Mouse (Mus musculus): ENCODE data around the gene Wiz.
A peak's percentile ranks its signal among the peaks of the same experiment; 100 is the strongest.

Wiz gene

GRCm38 (mm10) chr17:32389101-32389659, at the start of gene Wiz:
Gene Wiz, minus strand, starts transcription at chr17:32389439.
- DNase-seq (ENCODE audit: low spot score) = peak; percentile 90

GRCm38 (mm10) chr17:32437106-32437505, 47.9 kb upstream of the Wiz start:
- peak; percentile 81 for DNase-seq (ENCODE audit: low spot score)

GRCm38 (mm10) chr17:32435151-32435550, 45.9 kb upstream of the Wiz start:
- no peak for DNase-seq (ENCODE audit: low spot score)

GRCm38 (mm10) chr17:32434324-32434723, 45.1 kb upstream of the Wiz start:
- DNase-seq (ENCODE audit: low spot score) = no peak

DNA sequence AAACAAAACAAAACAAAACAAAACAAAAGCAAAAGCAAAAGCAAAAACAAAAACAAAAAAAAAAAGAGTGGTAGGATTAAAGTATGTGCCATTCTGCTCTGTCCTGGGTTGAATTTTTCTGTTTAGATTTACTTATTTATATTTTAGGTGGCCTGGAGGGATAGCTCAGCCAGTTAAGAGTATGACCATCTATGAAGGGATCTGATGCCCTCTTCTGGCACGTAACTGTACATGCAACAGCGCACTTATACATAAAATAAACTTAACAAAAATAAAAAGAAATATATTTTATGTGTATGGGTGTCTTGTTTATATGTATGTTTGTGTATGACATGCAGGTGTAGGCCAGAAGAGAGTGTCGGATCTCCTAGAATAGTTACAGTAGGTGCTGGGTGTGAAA, 42.7 kb upstream of the Wiz start:
- peak; percentile 61 for DNase-seq (ENCODE audit: low spot score)

GRCm38 (mm10) chr17:32426610-32427009, 37.4 kb upstream of the Wiz start:
- DNase-seq (ENCODE audit: low spot score) = no peak

- no peak for DNase-seq (ENCODE audit: low spot score)
Measured at GRCm38 (mm10) chr17:32424034-32424433, 34.8 kb upstream of the Wiz start, which contains the start of gene Pglyrp2. Gene Pglyrp2, minus strand, starts transcription at chr17:32424167.

- no peak for DNase-seq (ENCODE audit: low spot score)
Measured at GRCm38 (mm10) chr17:32420781-32421180, 31.5 kb upstream of the Wiz start.

GRCm38 (mm10) chr17:32419989-32420388, 30.8 kb upstream of the Wiz start:
- no peak for DNase-seq (ENCODE audit: low spot score)

DNA sequence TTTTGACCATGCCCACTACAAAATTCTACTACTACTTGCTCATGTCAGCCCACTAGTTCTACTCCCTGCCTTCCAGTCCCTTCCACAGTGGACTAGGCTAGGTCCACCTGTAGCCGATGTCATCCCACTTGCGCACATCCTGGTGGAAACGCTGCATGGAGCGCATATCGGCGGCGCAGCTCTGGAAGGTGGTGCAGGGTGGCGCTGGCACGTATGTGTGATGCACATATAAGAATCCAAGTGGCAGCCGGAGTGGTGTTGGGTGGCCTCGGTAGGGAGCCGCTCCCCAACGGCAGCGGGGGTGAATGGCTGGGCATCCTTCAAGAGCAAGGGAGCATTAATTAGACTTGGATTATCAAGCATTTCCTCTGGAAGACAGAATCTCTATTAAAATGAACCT, 27.5 kb upstream of the Wiz start:
- no peak for DNase-seq (ENCODE audit: low spot score)

- no peak for DNase-seq (ENCODE audit: low spot score)
Measured at GRCm38 (mm10) chr17:32415417-32416020, 26.3 kb upstream of the Wiz start.

GRCm38 (mm10) chr17:32411898-32412297, 22.7 kb upstream of the Wiz start:
- DNase-seq (ENCODE audit: low spot score) = no peak

DNA sequence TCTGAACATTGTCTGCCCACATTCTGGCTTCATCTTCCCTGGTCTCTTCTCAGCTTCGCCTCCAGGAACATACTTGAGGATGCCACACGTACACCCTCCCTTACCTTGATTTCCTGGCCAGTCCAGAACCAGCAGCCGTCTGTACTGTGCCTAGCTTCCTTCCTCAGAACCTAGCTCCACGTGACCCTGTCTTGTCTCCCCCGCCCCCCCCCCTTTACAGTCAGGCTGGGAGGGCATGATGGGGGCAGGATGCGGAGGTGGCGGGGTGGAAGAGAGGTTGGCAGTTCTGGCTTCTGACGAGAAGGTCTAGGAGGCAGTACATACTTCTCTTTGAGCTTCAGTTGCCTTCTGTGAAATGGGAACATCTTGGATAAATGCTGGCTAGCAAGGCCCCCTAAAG, 14.2 kb upstream of the Wiz start, which contains the start of gene Rasal3:
Rasal3 (minus strand) TSS at position 167 of the 400 bp plus-strand sequence.
- no peak for DNase-seq (ENCODE audit: low spot score)

GRCm38 (mm10) chr17:32402779-32403157, 13.5 kb upstream of the Wiz start:
- no peak for DNase-seq (ENCODE audit: low spot score)

DNA sequence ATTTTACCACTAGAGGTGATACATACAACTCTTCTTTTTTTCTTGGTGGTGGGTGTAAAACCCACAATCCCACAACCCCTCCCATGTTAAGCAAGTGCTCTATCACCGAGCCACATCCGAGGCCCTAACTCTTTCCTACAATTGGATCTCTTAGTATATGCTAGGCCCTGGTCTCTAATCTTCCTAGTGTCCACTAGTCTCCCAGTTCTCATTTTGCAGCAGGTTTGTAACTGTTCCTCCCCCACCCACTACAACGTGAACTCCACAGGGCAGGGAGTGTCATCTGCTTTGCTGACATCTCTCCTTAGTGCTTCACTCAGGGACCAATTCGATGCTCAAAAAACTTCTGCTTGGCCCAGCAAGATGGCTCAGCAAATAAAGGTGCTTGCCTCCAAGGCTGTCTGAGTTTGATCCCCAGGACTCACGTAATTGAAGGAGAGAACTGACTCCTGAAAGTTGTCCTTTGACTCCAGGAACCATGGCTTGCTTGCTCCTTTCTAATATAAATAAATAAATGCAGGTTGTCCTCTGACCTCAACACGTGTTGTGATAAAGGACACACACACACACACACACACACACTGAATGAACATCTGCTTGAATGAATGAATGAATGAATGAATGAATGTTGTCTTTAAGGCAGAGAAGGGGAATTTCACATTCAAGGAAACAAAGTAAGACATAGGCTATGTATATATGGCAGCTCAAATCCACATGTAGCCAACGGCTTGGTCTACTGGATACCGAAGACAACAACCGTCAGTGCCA, 13.0 kb upstream of the Wiz start:
- DNase-seq (ENCODE audit: low spot score) = no peak

- DNase-seq (ENCODE audit: low spot score) = no peak
Measured at GRCm38 (mm10) chr17:32396266-32396665, 7.0 kb upstream of the Wiz start.

- no peak for DNase-seq (ENCODE audit: low spot score)
Measured at GRCm38 (mm10) chr17:32393944-32394343, 4.7 kb upstream of the Wiz start.

- DNase-seq (ENCODE audit: low spot score) = no peak
Measured at GRCm38 (mm10) chr17:32388370-32389100, 704 bp downstream of the Wiz start.

DNA sequence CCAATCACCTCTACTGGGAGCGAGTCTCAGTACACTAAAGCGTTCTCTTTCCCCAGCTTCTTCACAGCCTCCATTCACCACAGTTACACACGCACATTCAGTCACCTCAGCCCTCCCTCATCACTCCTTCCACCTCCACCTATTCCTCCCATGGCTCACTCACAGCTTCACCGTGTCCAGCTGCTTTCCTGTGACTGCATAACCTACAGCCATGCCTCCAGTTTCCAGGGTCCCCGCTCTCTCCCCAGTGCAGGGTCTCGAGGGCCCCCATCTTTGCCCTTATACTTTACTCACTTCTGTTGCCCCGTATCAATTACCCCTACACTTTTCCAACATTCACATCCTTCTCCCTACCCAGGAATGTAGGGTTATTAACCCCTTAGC, 1.3 kb downstream of the Wiz start:
- no peak for DNase-seq (ENCODE audit: low spot score)

DNA sequence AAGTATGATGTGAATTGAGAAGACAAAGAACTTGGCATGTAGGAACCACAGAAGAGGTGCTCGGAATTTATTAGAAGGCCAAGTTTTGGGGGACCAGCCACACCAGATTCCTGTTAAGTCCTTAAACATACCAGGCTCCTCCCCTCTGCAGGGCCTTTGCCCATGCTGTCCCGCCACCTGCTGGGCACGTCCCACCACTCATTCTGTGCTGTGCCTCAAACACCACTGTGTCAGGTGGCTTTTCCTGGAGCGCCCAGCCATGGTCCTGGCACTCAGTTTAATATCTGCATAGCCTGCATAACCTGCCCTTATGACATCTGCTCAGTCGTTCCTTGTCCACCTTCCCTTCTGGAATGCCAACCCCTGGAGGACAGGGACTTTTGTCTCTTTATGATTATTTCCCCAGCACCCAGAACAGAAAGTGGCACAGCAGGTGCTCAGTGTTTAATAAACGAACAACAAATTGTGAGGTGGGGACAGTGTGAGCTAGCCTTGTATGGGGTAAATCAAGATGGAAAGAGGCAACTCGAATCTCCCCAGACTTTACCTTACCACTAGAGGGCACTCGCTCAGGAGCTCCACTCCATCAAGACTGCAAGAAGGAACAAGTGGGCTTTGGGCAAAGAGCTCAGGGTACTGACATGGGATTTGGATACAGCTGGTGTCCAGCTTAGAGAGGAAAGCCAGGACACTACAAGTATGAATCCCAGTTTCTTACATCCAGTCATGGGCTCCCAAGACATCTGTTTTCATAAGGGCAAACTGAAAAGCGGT, 2.4 kb downstream of the Wiz start:
- DNase-seq (ENCODE audit: low spot score) = peak; percentile 62

- DNase-seq (ENCODE audit: low spot score) = peak; percentile 89
Measured at GRCm38 (mm10) chr17:32383661-32384060, 5.6 kb downstream of the Wiz start.

GRCm38 (mm10) chr17:32382576-32382975, 6.7 kb downstream of the Wiz start:
- DNase-seq (ENCODE audit: low spot score) = peak; percentile 80
